Mouse (Mus musculus) v-Abl transformed pro-B cells (cell line): Measurements from ENCODE around the gene Mcur1.

Experiments used
- in situ Hi-C, 2 experiments: fragments of 400-800 bp; cut with MboI; formaldehyde crosslinking; loops; one replicate each; pipeline ENCODE4 v1.15.1; 2025; ENCODE audit not compliant: unreplicated experiment in 2 of 2

The Mcur1 gene

GRCm38 (mm10) chr13:43534015-43534414 lies 26.0 kb downstream of the Mcur1 start:
- in situ Hi-C loops = no loop called here

GRCm38 (mm10) chr13:43530832-43531693 lies 28.9 kb downstream of the Mcur1 start:
- in situ Hi-C loops = no loop called here

GRCm38 (mm10) chr13:43530129-43530831 lies 29.7 kb downstream of the Mcur1 start:
- in situ Hi-C loops = no loop called here

- in situ Hi-C loops = no loop called here
Measured at GRCm38 (mm10) chr13:43526289-43526688, 33.7 kb downstream of the Mcur1 start.

- in situ Hi-C loops = no loop called here
Measured at GRCm38 (mm10) chr13:43525363-43526134, 34.4 kb downstream of the Mcur1 start.

- in situ Hi-C loops = no loop called here
Measured at GRCm38 (mm10) chr13:43524491-43525362, 35.3 kb downstream of the Mcur1 start.

- in situ Hi-C loops = no loop called here
Measured at GRCm38 (mm10) chr13:43523906-43524480, 36.0 kb downstream of the Mcur1 start.

- in situ Hi-C loops = no loop called here
Measured at GRCm38 (mm10) chr13:43521940-43522339, 38.1 kb downstream of the Mcur1 start.

- in situ Hi-C loops = no loop called here
Measured at GRCm38 (mm10) chr13:43519251-43519650, 40.7 kb downstream of the Mcur1 start.

GRCm38 (mm10) chr13:43517371-43517770 lies 42.6 kb downstream of the Mcur1 start:
- in situ Hi-C loops = no loop called here

- in situ Hi-C loops = no loop called here
Measured at GRCm38 (mm10) chr13:43516931-43517330, 43.1 kb downstream of the Mcur1 start.

- in situ Hi-C loops = no loop called here
Measured at GRCm38 (mm10) chr13:43516119-43516518, 43.9 kb downstream of the Mcur1 start.

- in situ Hi-C loops = no loop called here
Measured at GRCm38 (mm10) chr13:43514950-43515358, 45.0 kb downstream of the Mcur1 start.

GRCm38 (mm10) chr13:43512736-43513135 lies 47.3 kb downstream of the Mcur1 start:
- in situ Hi-C loops = no loop called here

GRCm38 (mm10) chr13:43505798-43506197 lies 54.2 kb downstream of the Mcur1 start:
- in situ Hi-C loops = no loop called here

- in situ Hi-C loops = loop anchor here in 1 of 2 experiments (5.0 kb wide), 1 partner anchor 44 kb away; no protein-coding TSS in a partner anchor
Measured at GRCm38 (mm10) chr13:43503395-43503850, 56.6 kb downstream of the Mcur1 start.

- in situ Hi-C loops = loop anchor here in 1 of 2 experiments (5.0 kb wide), 1 partner anchor 46 kb away; no protein-coding TSS in a partner anchor
Measured at GRCm38 (mm10) chr13:43501601-43502000, 58.4 kb downstream of the Mcur1 start.

GRCm38 (mm10) chr13:43500483-43500850 lies 59.5 kb downstream of the Mcur1 start:
- in situ Hi-C loops = loop anchor here in 1 of 2 experiments (5.0 kb wide), 1 partner anchor 47 kb away; no protein-coding TSS in a partner anchor

GRCm38 (mm10) chr13:43499731-43500482 lies 60.1 kb downstream of the Mcur1 start:
- in situ Hi-C loops = loop anchor here in 1 of 2 experiments (5.0 kb wide), 1 partner anchor 47 kb away; no protein-coding TSS in a partner anchor
